Mouse (Mus musculus) intestine, postnatal 0 days (tissue): ENCODE data around the gene Pus1. TPM values are rescaled to one million over a fixed set of nuclear protein-coding genes. Genes with fewer than 3 reads are reported as not detected.
A peak's percentile ranks its signal among the peaks of the same experiment; 100 is the strongest.

Experiments
- ATAC-seq: fragments of 200-750 bp; cut with Nextera tagmentation; 2 replicates; pipeline ENCODE4 v1.8.0; 2017; ENCODE audit warnings: mild to moderate bottlenecking, moderate TSS enrichment, moderate library complexity
- H3K27ac ChIP-seq: fragments of 300-500 bp; sonication (generic); 2 replicates; pipeline ENCODE4 v1.5.1; 2014; ENCODE audit warnings: mild to moderate bottlenecking, low read depth, low read length, moderate library complexity
- H3K27me3 ChIP-seq: fragments of 300-500 bp; sonication (generic); replicated peaks from 2 replicates; pipeline ENCODE4 v1.6.1; 2014; ENCODE audit warnings: low read length, mixed read lengths; ENCODE audit not compliant: control insufficient read depth, insufficient read depth
- H3K36me3 ChIP-seq: fragments of 300-500 bp; sonication (generic); 2 replicates; pipeline ENCODE4 v1.6.1; 2014; ENCODE audit warnings: mild to moderate bottlenecking, moderate library complexity; ENCODE audit not compliant: control insufficient read depth, insufficient read depth
- H3K4me1 ChIP-seq: fragments of 300-500 bp; sonication (generic); replicated peaks from 2 replicates; pipeline ENCODE4 v1.6.1; 2014; ENCODE audit warnings: antibody characterized with exemption, low read length, mixed read lengths; ENCODE audit not compliant: control insufficient read depth, insufficient read depth
- H3K4me2 ChIP-seq: fragments of 300-500 bp; sonication (generic); replicated peaks from 2 replicates; pipeline ENCODE4 v1.6.1; 2014; ENCODE audit warnings: low read depth, mild to moderate bottlenecking, moderate library complexity
- H3K4me3 ChIP-seq: fragments of 300-500 bp; sonication (generic); 2 replicates; pipeline ENCODE4 v1.5.1; 2014; ENCODE audit warnings: low read depth, low read length
- H3K9ac ChIP-seq: fragments of 300-500 bp; sonication (generic); 2 replicates; pipeline ENCODE4 v1.6.1; 2014; ENCODE audit warnings: mild to moderate bottlenecking, low read depth, low read length
- H3K9me3 ChIP-seq: fragments of 300-500 bp; sonication (generic); 2 replicates; pipeline ENCODE4 v1.6.1; 2016; ENCODE audit warnings: mixed run types; ENCODE audit not compliant: control insufficient read depth
- CTCF ChIP-seq: sonication (generic); IDR thresholded peaks from 2 replicates; pipeline ENCODE4 v1.5.1; 2016; ENCODE audit warnings: low read depth, mild to moderate bottlenecking, control low read depth, antibody characterized with exemption, moderate library complexity
- WGBS: fragments of 180-500 bp; shearing (Covaris S2); extraction: QIAGEN DNeasy Blood & Tissue Kit; methylation state at CpG from one replicate; pipeline ENCODE4 v1.1.7; 2014; 5-methylcytosine and 5-hydroxymethylcytosine counted together
- polyA plus RNA-seq: library from polyadenylated mRNA; unstranded; fragments of >200 nt; fragmentation: Nextera tagmentation; extraction: Ambion mirVana; gene quantifications from 2 replicates; pipeline ENCODE4 v1.2.1, GENCODE M21; 2015

The Pus1 gene
- polyA plus RNA-seq, 1 experiment from 2014 or later, result 30.5 TPM

DNA sequence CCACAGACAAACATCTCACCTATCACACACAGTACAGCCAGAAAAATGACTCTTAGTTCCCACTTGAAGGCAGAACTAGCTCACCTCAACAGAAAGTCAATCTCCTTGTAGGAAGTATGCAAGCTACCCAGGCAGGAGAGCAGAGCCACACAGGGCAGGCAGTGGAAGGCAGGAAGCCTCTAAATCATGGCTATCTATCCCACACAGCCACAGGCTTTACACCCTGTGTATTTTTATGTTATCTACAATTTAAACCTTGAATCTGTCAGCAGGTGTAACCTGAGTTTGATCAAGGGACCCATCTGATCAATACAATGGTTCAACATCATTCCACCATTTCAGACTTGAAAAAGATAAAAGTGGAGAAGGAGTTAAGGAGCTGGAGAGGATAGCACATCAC lies 22.4 kb upstream of the Pus1 start:
- no peak for ATAC-seq

DNA sequence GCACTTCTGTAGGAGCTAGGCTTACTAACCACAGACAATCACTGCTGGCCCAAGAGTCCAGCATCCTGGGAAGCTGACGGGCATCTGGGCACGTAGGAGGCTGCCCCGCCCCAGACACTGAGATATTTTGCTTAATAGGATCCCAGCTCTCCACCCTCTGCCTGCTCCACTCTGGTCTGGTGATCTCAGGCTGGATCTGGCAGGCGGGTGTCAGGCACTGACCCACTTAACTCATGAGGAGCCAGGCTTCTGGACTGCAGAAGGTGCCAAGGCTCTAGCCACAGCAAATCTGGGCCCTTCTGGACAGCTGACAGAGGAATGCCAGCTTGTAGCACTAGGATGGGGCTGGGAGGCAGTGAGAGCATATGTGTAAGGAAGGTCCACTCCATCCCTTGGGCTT lies 21.7 kb upstream of the Pus1 start:
- H3K9me3 ChIP-seq, result no peaks in the 10 kb centered on the region
- H3K4me2 ChIP-seq, result no peak overlapping the region
- no peak for TF ChIP-seq CTCF
- WGBS, result 81% methylated on average over 4 of the region's 4 CpGs
- no peaks in the 10 kb centered on the region for H3K4me1 ChIP-seq
- H3K4me3 ChIP-seq, result no peak overlapping the region
- peaks cover 32% of the 10 kb centered on the region for H3K36me3 ChIP-seq
- no peak for ATAC-seq
- no peaks in the 10 kb centered on the region for H3K27me3 ChIP-seq
- H3K27ac ChIP-seq, result no peak overlapping the region
- H3K9ac ChIP-seq, result no peak overlapping the region

More for the DNA sequence above, 22.4 kb upstream of the Pus1 start:
- H3K9ac ChIP-seq, result no peak overlapping the region
- H3K4me2 ChIP-seq, result no peak overlapping the region
- H3K9me3 ChIP-seq, result no peaks in the 10 kb centered on the region
- peaks cover 2% of the 10 kb centered on the region for H3K4me1 ChIP-seq
- no peak overlapping the region for H3K4me3 ChIP-seq
- no peak overlapping the region for H3K27ac ChIP-seq
- peaks cover 28% of the 10 kb centered on the region for H3K36me3 ChIP-seq
- TF ChIP-seq CTCF, result no peak
- H3K27me3 ChIP-seq, result no peaks in the 10 kb centered on the region

DNA sequence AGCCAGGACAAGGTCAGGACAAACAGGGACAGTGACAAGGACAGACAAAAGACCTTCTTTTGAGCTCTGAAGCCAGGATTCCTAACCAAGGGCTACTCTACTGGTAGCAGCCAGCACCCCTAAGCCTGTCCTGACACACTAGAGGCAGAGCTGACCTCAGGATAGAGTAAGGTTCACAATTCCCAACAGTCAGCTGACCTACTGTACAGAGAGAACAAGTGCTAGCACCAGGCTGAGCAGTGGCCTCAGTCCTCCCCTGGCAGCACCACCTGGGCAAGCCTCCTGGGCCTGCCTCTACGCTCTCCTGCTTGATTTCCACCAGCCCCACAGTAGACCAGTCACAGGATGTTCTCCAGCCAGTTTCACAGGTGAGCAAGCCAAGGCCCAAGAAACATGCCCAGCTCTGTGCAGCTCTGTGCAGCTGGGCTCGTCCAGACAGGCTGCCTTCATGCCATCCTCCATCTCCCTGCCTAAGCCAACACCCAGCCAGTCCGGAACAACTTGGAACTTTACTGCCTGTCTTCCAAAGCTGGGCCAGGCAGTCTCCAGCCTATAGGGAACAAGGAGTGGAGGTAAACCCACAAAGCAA lies 20.7 kb upstream of the Pus1 start:
- H3K4me1 ChIP-seq, result no peaks in the 10 kb centered on the region
- H3K27ac ChIP-seq, result no peak overlapping the region
- no peak overlapping the region for H3K4me3 ChIP-seq
- no peak overlapping the region; the same call in 1 of the 2 replicates for H3K9ac ChIP-seq
- peaks cover 40% of the 10 kb centered on the region for H3K36me3 ChIP-seq
- 88% methylated on average over 3 of the region's 3 CpGs for WGBS
- peak; percentile 46 for ATAC-seq
- H3K9me3 ChIP-seq, result no peaks in the 10 kb centered on the region
- no peak for TF ChIP-seq CTCF
- no peaks in the 10 kb centered on the region for H3K27me3 ChIP-seq
- H3K4me2 ChIP-seq, result no peak overlapping the region

DNA sequence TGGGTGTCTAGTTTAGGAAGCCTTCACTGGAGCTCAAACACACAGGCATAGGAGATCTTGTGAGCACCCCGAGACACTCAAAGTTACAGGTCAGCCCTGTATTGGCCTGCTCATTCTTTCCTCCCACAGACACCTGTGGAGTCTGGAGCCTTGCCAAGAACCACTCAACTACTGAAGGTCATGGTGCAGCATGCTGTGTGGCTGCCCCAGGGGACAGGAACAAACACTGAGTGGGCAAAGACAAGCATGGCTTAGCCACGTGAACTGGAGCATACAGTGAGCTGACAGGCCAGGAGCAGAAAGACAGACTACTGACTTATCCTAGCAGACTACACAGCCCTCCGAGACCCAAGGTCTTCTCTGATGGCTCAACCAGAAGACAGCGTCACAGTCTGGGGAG lies 17.2 kb upstream of the Pus1 start:
- ATAC-seq, result peak; percentile 36
- H3K4me1 ChIP-seq, result no peaks in the 10 kb centered on the region
- no peaks in the 10 kb centered on the region for H3K27me3 ChIP-seq
- 58% methylated on average over 4 of the region's 4 CpGs for WGBS
- peaks cover 71% of the 10 kb centered on the region for H3K36me3 ChIP-seq
- H3K4me2 ChIP-seq, result no peak overlapping the region
- no peak overlapping the region for H3K27ac ChIP-seq
- no peak overlapping the region for H3K9ac ChIP-seq
- H3K4me3 ChIP-seq, result no peak overlapping the region
- TF ChIP-seq CTCF, result no peak
- no peaks in the 10 kb centered on the region for H3K9me3 ChIP-seq

DNA sequence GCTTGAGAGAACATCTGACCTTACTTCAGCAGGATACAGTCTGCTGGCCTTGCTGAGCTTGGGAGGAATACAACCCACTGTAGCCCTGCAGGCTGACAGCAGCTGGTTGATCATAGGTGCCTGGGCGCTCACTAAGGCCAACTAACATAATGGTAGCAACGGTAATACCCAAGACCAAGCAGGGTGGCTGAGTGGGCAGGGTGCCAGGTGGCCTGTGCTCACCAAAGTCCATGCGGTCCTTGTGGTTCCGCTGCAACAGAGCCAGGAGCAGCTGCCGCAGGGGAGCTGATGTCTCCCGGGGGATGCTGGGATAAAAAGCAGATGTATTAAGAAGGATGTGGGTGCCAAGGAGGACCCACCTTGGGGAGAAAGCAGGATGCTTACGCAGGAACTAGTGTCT lies 13.9 kb upstream of the Pus1 start:
- 89% methylated on average over 7 of the region's 7 CpGs for WGBS
- H3K27ac ChIP-seq, result no peak overlapping the region
- no peaks in the 10 kb centered on the region for H3K27me3 ChIP-seq
- TF ChIP-seq CTCF, result no peak
- peaks cover 95% of the 10 kb centered on the region for H3K36me3 ChIP-seq
- ATAC-seq, result no peak
- H3K4me3 ChIP-seq, result no peak overlapping the region
- H3K9me3 ChIP-seq, result no peaks in the 10 kb centered on the region
- no peak overlapping the region for H3K4me2 ChIP-seq
- no peak overlapping the region for H3K9ac ChIP-seq
- H3K4me1 ChIP-seq, result no peaks in the 10 kb centered on the region

DNA sequence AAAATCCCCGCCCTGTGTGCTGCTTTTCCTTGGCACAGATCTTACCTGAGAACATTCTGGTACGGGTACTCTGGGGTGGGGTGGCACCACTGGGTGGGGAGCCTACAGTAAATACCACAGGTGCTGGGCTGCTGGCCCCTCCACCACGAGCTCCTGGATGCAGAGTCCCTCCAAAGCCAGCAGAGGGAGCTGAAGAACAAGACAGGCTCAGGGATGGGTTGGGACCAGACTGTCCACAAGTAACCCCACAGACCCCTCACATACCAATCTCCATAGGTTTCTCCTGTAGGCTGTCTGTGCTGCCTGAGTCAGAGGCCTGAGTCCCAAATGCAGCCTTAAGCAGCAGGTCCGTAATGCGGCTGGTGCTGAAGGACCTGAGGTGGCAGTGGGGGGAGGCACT lies 8.2 kb upstream of the Pus1 start:
- Histone ChIP-seq H3K9ac (no peak overlapping the region), H3K36me3 (peaks cover 85% of the 10 kb centered on the region), H3K4me3 (no peak overlapping the region), H3K9me3 (no peaks in the 10 kb centered on the region), H3K27ac (no peak overlapping the region), H3K4me2 (no peak overlapping the region), H3K4me1 (no peaks in the 10 kb centered on the region), H3K27me3 (no peaks in the 10 kb centered on the region)
- peak; percentile 31; the same call in 1 of the 2 replicates for ATAC-seq
- WGBS, result 59% methylated on average over 5 of the region's 5 CpGs
- TF ChIP-seq CTCF, result peak; percentile 86
